In genomic region chr19:43766451-43766850, GRCm38 (mm10) we compare ENCODE assay signal across 21 mouse cellular contexts. TPM values are rescaled to one million over a fixed set of nuclear protein-coding genes. Genes with fewer than 3 reads are reported as not detected.
DNase-seq lines count a peak whose midpoint lies in the region; ATAC-seq and TF ChIP-seq lines count a peak whose summit lies in the region.
"Had no signal": no experiment of that assay in that cellular context is flagged by ENCODE, and none has a peak within 500 bp of the region (broad histone marks: within the 10 kb centered on the region; RNA-seq: fewer than 3 reads in every experiment).

No protein-coding gene starts in this region.

- whole genome bisulfite sequencing in liver, adult 2 months: 24% methylated on average over 5 of the region's 5 CpGs
- WGBS in liver, embryonic 12.5 days (ENCODE audit: insufficient replicate concordance): 75% methylated on average over 5 of the region's 5 CpGs
- 74% methylated on average over 5 of the region's 5 CpGs for WGBS in liver, postnatal 0 days (ENCODE audit: insufficient replicate concordance)

- TF ChIP-seq CTCF in liver, adult 2 months (IDR thresholded peaks at IDR 0.05; ENCODE audit: low read depth, low read length): no peak
- TF ChIP-seq CTCF in liver, postnatal 0 days (IDR thresholded peaks at IDR 0.05; ENCODE audit: low read depth): no peak

- TF ChIP-seq EP300 in liver, postnatal 0 days (IDR thresholded peaks at IDR 0.05; ENCODE audit: low read depth): no peak

- TF ChIP-seq POLR2A in liver, adult 2 months (IDR thresholded peaks at IDR 0.05; ENCODE audit: extremely low read depth, insufficient read depth, low read length): no peak

- no peaks in the 10 kb centered on the region for H3K79me2 ChIP-seq in liver, adult 2 months (ENCODE audit: control insufficient read depth, insufficient read depth, low read length)

- H3K9me3 ChIP-seq in liver, embryonic 12.5 days (replicated peaks): no peaks in the 10 kb centered on the region
- H3K9me3 ChIP-seq in liver, postnatal 0 days (ENCODE audit: low read length): no peaks in the 10 kb centered on the region
- H3K9me3 ChIP-seq: G1E had no signal

- ATAC-seq in liver, embryonic 12.5 days: no peak
- no peak for ATAC-seq in liver, postnatal 0 days
- ATAC-seq: activated CD4-positive, CD25-positive, alpha-beta regulatory T cell, adult 4 months; CD4-positive, CD25-positive, alpha-beta regulatory T cell, adult 4 months; Patski had no signal

- no peak overlapping the region for H3K4me2 ChIP-seq in liver, embryonic 12.5 days
- H3K4me2 ChIP-seq in liver, postnatal 0 days (ENCODE audit: low read depth, low read length): peak overlapping the region; percentile 39; the same call in 1 of the 2 replicates

- H3K4me1 ChIP-seq in liver, adult 2 months (ENCODE audit: control insufficient read depth, insufficient read depth, low read length): peaks cover 24% of the 10 kb centered on the region
- H3K4me1 ChIP-seq in liver, embryonic 12.5 days: 0 out of 2 replicates have a peak, but pooled peaks cover under 1% of the 10 kb centered on the region
- H3K4me1 ChIP-seq in liver, postnatal 0 days (ENCODE audit: insufficient read depth): peaks cover 6% of the 10 kb centered on the region; the same call in 1 of the 2 replicates

- H3K4me3 ChIP-seq in liver, adult 2 months (ENCODE audit: insufficient read depth, low read depth, low read length): peak overlapping the region; percentile 44
- no peak overlapping the region for H3K4me3 ChIP-seq in liver, embryonic 12.5 days
- H3K4me3 ChIP-seq in liver, postnatal 0 days (ENCODE audit: low read depth, low read length): no peak overlapping the region

- DNase-seq in liver, adult 2 months (ENCODE audit: extremely low read depth, low read depth, low spot score): peak; percentile 91
- no peak for DNase-seq in liver, postnatal 0 days
- no peak for DNase-seq in liver
- DNase-seq: adrenal gland, adult 2 months; adrenal gland, adult 8-10 months; adrenal gland, postnatal 10 days; adrenal gland, postnatal 14 days; adrenal gland, postnatal 25 days; adrenal gland, postnatal 36 days; B cell, adult 2 months; cerebellum, adult 11 months; cerebellum, adult 11-12 months; cerebellum, adult 18-20 months had no signal

- H3K36me3 ChIP-seq in liver, adult 2 months (ENCODE audit: control insufficient read depth, insufficient read depth, low read length): peaks cover 3% of the 10 kb centered on the region
- 0 out of 2 replicates have a peak, but pooled peaks cover 3% of the 10 kb centered on the region for H3K36me3 ChIP-seq in liver, embryonic 12.5 days
- no peaks in the 10 kb centered on the region for H3K36me3 ChIP-seq in liver, postnatal 0 days (replicated peaks; ENCODE audit: insufficient read depth, low read length)

- H3K27me3 ChIP-seq in liver, adult 2 months (ENCODE audit: control insufficient read depth, insufficient read depth, low read length): no peaks in the 10 kb centered on the region
- no peaks in the 10 kb centered on the region for H3K27me3 ChIP-seq in liver, embryonic 12.5 days (replicated peaks)
- H3K27me3 ChIP-seq in liver, postnatal 0 days (ENCODE audit: insufficient read depth, low read length): no peaks in the 10 kb centered on the region
- H3K27me3 ChIP-seq: CH12.LX, Patski had no signal

- no peak overlapping the region for H3K9ac ChIP-seq in liver, adult 2 months (ENCODE audit: low read depth, low read length)
- no peak overlapping the region for H3K9ac ChIP-seq in liver, embryonic 12.5 days
- no peak overlapping the region for H3K9ac ChIP-seq in liver, postnatal 0 days (replicated peaks)

- peak overlapping the region; percentile 94 for H3K27ac ChIP-seq in liver, adult 2 months (replicated peaks; ENCODE audit: insufficient read depth, low read depth, low read length)
- H3K27ac ChIP-seq in liver, embryonic 12.5 days: no peak overlapping the region
- H3K27ac ChIP-seq in liver, postnatal 0 days (ENCODE audit: low read depth): peak overlapping the region; percentile 77; the same call in 1 of the 2 replicates

RNA-seq across cellular contexts. Expression of gene Cox15, which starts 13.7 kb away (rescaled TPM):
- total RNA-seq in liver, adult 2 months (2014; rRNA removed): 9.2 and 10.2 TPM in 2 replicates
- 10.6 and 10.9 TPM in 2 replicates for polyA plus RNA-seq in liver, adult 2 months (2012; rRNA removed)
- 9.7 and 10.4 TPM in 2 replicates for polyA plus RNA-seq in liver, embryonic 12.5 days (2016; fragmentation: Nextera tagmentation; extraction: Ambion mirVana)
- 3.4 and 3.5 TPM in 2 replicates for polyA plus RNA-seq in liver, postnatal 0 days (2015; fragmentation: Nextera tagmentation; extraction: Ambion mirVana)

RNA-seq across cellular contexts. Expression of gene Cutc, which starts 13.7 kb away (rescaled TPM):
- 17.0 and 17.8 TPM in 2 replicates for total RNA-seq in liver, adult 2 months (2014; rRNA removed)
- polyA plus RNA-seq in liver, adult 2 months (2012; rRNA removed): 7.5 and 7.9 TPM in 2 replicates
- 14.5 and 16.5 TPM in 2 replicates for polyA plus RNA-seq in liver, embryonic 12.5 days (2016; fragmentation: Nextera tagmentation; extraction: Ambion mirVana)
- polyA plus RNA-seq in liver, postnatal 0 days (2015; fragmentation: Nextera tagmentation; extraction: Ambion mirVana): 17.1 and 17.6 TPM in 2 replicates

RNA-seq across cellular contexts. Expression of gene Abcc2, which starts 15.5 kb away (rescaled TPM):
- total RNA-seq in liver, adult 2 months (2014; rRNA removed): 488 and 590 TPM in 2 replicates
- 230 and 298 TPM in 2 replicates for polyA plus RNA-seq in liver, adult 2 months (2012; rRNA removed)
- 8.2 and 8.8 TPM in 2 replicates for polyA plus RNA-seq in liver, embryonic 12.5 days (2016; fragmentation: Nextera tagmentation; extraction: Ambion mirVana)
- 37.7 and 38.3 TPM in 2 replicates for polyA plus RNA-seq in liver, postnatal 0 days (2015; fragmentation: Nextera tagmentation; extraction: Ambion mirVana)
- total RNA-seq: MEL had no signal
- polyA plus RNA-seq: activated CD4-positive, CD25-positive, alpha-beta regulatory T cell, adult 4 months; C2C12; CD4-positive, CD25-positive, alpha-beta regulatory T cell, adult 4 months; Patski had no signal
